25 mouse cellular contexts compared by ENCODE assay signal in the genomic region with DNA sequence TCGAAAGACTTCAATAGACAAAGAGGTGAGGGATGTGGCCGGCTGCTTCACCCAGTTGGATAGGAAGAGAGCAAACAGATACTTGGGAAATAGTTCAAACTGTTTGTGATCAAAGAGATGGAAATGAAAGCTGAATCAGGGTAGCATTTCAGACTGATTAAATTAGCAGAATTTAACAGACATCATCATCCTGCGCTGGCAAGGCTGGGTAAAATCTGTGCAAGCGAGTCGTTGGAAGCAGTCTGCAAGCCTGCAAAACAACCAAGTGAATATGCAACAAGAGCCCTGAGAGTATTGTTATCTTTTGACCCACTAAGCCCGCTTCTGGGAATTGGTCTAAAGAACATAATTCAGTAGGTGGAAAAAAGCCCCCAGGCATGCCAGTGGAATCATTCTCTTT. TPM values are rescaled to one million over a fixed set of nuclear protein-coding genes. Genes with fewer than 3 reads are reported as not detected.
DNase-seq lines count a peak whose midpoint lies in the region; ATAC-seq lines count a peak whose summit lies in the region.
"Had no signal": no experiment of that assay in that cellular context is flagged by ENCODE, and none has a peak within 500 bp of the region (broad histone marks: within the 10 kb centered on the region; RNA-seq: fewer than 3 reads in every experiment).

No protein-coding gene starts in this region.

- H3K27ac ChIP-seq in midbrain, embryonic 15.5 days = no peak overlapping the region
- H3K27ac ChIP-seq: gastrocnemius, adult 2 months; hindbrain, embryonic 12.5 days; neural tube, embryonic 13.5 days had no signal

- H3K27me3 ChIP-seq in midbrain, embryonic 15.5 days (replicated peaks) = peaks cover 14% of the 10 kb centered on the region

- H3K9ac ChIP-seq in midbrain, embryonic 15.5 days = no peak overlapping the region
- H3K9ac ChIP-seq: hindbrain, embryonic 12.5 days had no signal

- no peaks in the 10 kb centered on the region for H3K9me3 ChIP-seq in midbrain, embryonic 15.5 days
- H3K9me3 ChIP-seq: hindbrain, embryonic 12.5 days; neural tube, embryonic 13.5 days had no signal

- 37% methylated on average over 6 of the region's 6 CpGs for WGBS in midbrain, embryonic 15.5 days

- peak overlapping the region; percentile 4; the same call in 1 of the 2 replicates for H3K4me2 ChIP-seq in midbrain, embryonic 15.5 days
- H3K4me2 ChIP-seq: hindbrain, embryonic 12.5 days; liver, embryonic 11.5 days; neural tube, embryonic 13.5 days had no signal

- no peaks in the 10 kb centered on the region for H3K36me3 ChIP-seq in midbrain, embryonic 15.5 days (replicated peaks)
- H3K36me3 ChIP-seq: hindbrain, embryonic 12.5 days; neural tube, embryonic 13.5 days had no signal

- ATAC-seq in midbrain, embryonic 15.5 days (replicated peaks) = no peak
- ATAC-seq: activated CD4-positive, CD25-positive, alpha-beta regulatory T cell, adult 4 months; intestine, embryonic 16.5 days had no signal

- H3K4me3 ChIP-seq in midbrain, embryonic 15.5 days = no peak overlapping the region
- H3K4me3 ChIP-seq: gastrocnemius, adult 2 months; hindbrain, embryonic 12.5 days; neural tube, embryonic 13.5 days had no signal

- peaks cover 23% of the 10 kb centered on the region for H3K4me1 ChIP-seq in midbrain, embryonic 15.5 days

- intact Hi-C loops in heart, postnatal 25 days (cut with DNase I) = loop anchor here (5.0 kb wide), 1 partner anchor 44 kb away; a partner anchor contains a TSS

- peak; percentile 78 for DNase-seq in heart, adult 11 months
- DNase-seq in heart, postnatal 25 days (ENCODE audit: low spot score) = no peak
- peak; percentile 45 to 80 for DNase-seq in layer of hippocampus, postnatal 14 days (ENCODE audit: low spot score in 2 of 2)
- no peak for DNase-seq in layer of hippocampus, adult 9-10 months (ENCODE audit: low spot score)
- DNase-seq in brain, adult 2 months (ENCODE audit: low read depth, low spot score) = peak; percentile 34
- DNase-seq in kidney, adult 8-10 months = no peak
- DNase-seq: adrenal gland, adult 2 months; adrenal gland, postnatal 36 days; B cell, adult 2 months; cerebellum, adult 8-10 months; cerebellum, postnatal 25 days; gastrocnemius, adult 2 months; gastrocnemius, postnatal 36 days; heart, postnatal 14 days; kidney, adult 9 months; lung, postnatal 36 days; thymus, postnatal 4 days had no signal

RNA-seq across cellular contexts. Expression of a gene that starts 6.8 kb away (rescaled TPM):
- total RNA-seq in heart, postnatal 25 days (2021) = 1 to 10 TPM; 1.8 to 4.0 TPM
- 10 to 100 TPM; 92.5 to 99.2 TPM for total RNA-seq in layer of hippocampus, postnatal 14 days (2021)
- polyA plus RNA-seq in midbrain, embryonic 15.5 days (2015; fragmentation: Nextera tagmentation; extraction: Ambion mirVana) = 4.9 and 6.0 TPM in 2 replicates
- total RNA-seq: megakaryocyte, adult 5-6 weeks had no signal
- polyA plus RNA-seq: activated CD4-positive, CD25-positive, alpha-beta regulatory T cell, adult 4 months; liver, embryonic 16.5 days had no signal

RNA-seq across cellular contexts. Expression of a gene that starts 43.0 kb away (rescaled TPM):
- total RNA-seq in heart, postnatal 25 days (2021) = 10 to 100 TPM; 70.7 to 86.6 TPM
- 1 to 10 TPM; 2.4 to 3.3 TPM for total RNA-seq in layer of hippocampus, postnatal 14 days (2021)
- 3.8 and 5.6 TPM in 2 replicates for polyA plus RNA-seq in midbrain, embryonic 15.5 days (2015; fragmentation: Nextera tagmentation; extraction: Ambion mirVana)

RNA-seq across cellular contexts. Expression of a gene that starts 54.7 kb away (rescaled TPM):
- 1 to 10 TPM; 1.5 to 2.2 TPM for total RNA-seq in heart, postnatal 25 days (2021)
- under 1 TPM; 0.33 to 0.37 TPM for total RNA-seq in layer of hippocampus, postnatal 14 days (2021)
- 1.2 and 1.9 TPM in 2 replicates for polyA plus RNA-seq in midbrain, embryonic 15.5 days (2015; fragmentation: Nextera tagmentation; extraction: Ambion mirVana)

Comparison
In these comparisons a context has a peak if more than half of its experiments do, and no peak if none do; other contexts are left out.
1. DNase-seq: peak in heart, adult 11 months (single experiment), layer of hippocampus, postnatal 14 days (2 of 2) and brain, adult 2 months (single experiment); none in heart, postnatal 25 days (single experiment), layer of hippocampus, adult 9-10 months (single experiment) and kidney, adult 8-10 months (0 of 2).
2. RNA of a gene that starts 6.8 kb away (total RNA-seq): 92.5 to 99.2 TPM in layer of hippocampus, postnatal 14 days; 1.8 to 4.0 TPM in heart, postnatal 25 days; every median in the first group is over 10 times any median in the second.
3. RNA of a gene that starts 43.0 kb away (total RNA-seq): 70.7 to 86.6 TPM in heart, postnatal 25 days; 2.4 to 3.3 TPM in layer of hippocampus, postnatal 14 days; every median in the first group is over 10 times any median in the second.